Mouse (Mus musculus) spleen, adult 2 months (tissue): Measurements from ENCODE around the gene Fbxo47.

Source experiments
- CTCF ChIP-seq: fragments of 200-500 bp; IDR thresholded peaks from 2 replicates; pipeline ENCODE4 v1.5.1; 2011; ENCODE audit warnings: mild to moderate bottlenecking, inconsistent platforms; ENCODE audit not compliant: insufficient read depth, insufficient read length, insufficient replicate concordance; ENCODE audit errors: extremely low read depth
- POLR2A ChIP-seq: fragments of 200-500 bp; IDR thresholded peaks from 2 replicates; pipeline ENCODE4 v1.6.1; 2011; ENCODE audit warnings: low read depth, low read length, inconsistent platforms

DNA sequence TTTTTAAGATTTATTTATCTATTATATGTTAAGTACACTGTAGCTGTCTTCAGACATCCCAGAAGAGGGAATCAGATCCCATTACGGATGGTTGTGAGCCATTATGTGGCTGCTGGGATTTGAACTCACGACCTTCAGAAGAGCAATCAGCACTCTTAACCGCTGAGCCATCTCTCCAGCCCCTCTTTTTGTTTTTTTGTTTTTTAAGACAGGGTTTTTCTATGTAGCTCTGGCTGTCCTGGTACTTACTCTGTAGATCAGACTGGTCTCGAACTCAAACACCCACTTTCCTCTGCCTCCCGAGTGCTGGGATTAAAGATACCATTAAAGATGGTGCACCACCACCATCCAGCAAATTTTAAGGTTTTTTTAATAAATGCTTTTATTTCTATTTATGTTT lies 18.5 kb downstream of the Fbxo47 start:
- TF ChIP-seq POLR2A: no peak
- no peak for TF ChIP-seq CTCF
